Mouse (Mus musculus) liver, embryonic 12.5 days (tissue): Measurements from ENCODE around the gene Frmd5. TPM values are rescaled to one million over a fixed set of nuclear protein-coding genes. Genes with fewer than 3 reads are reported as not detected.

ENCODE experiments used
- ATAC-seq: fragments of 200-750 bp; cut with Nextera tagmentation; 2 replicates; pipeline ENCODE4 v1.8.0; 2017; ENCODE audit warnings: moderate number of reproducible peaks, mild to moderate bottlenecking, moderate library complexity
- H3K27ac ChIP-seq: fragments of 300-500 bp; sonication (generic); 2 replicates; pipeline ENCODE4 v1.5.1; 2016; ENCODE audit warnings: mild to moderate bottlenecking
- H3K27me3 ChIP-seq: fragments of 300-500 bp; sonication (generic); replicated peaks from 2 replicates; pipeline ENCODE4 v1.6.1; 2016; ENCODE audit warnings: mild to moderate bottlenecking, moderate library complexity
- H3K36me3 ChIP-seq: fragments of 300-500 bp; sonication (generic); 2 replicates; pipeline ENCODE4 v1.6.1; 2016; ENCODE audit warnings: mild to moderate bottlenecking, moderate library complexity
- H3K4me1 ChIP-seq: fragments of 300-500 bp; sonication (generic); 2 replicates; pipeline ENCODE4 v1.6.1; 2016
- H3K4me2 ChIP-seq: fragments of 300-500 bp; sonication (generic); 2 replicates; pipeline ENCODE4 v1.6.1; 2016; ENCODE audit warnings: mild to moderate bottlenecking, moderate library complexity
- H3K4me3 ChIP-seq: fragments of 300-500 bp; sonication (generic); 2 replicates; pipeline ENCODE4 v1.5.1; 2016; ENCODE audit warnings: mild to moderate bottlenecking, moderate library complexity
- H3K9ac ChIP-seq: fragments of 300-500 bp; sonication (generic); 2 replicates; pipeline ENCODE4 v1.6.1; 2016; ENCODE audit warnings: mild to moderate bottlenecking, moderate library complexity
- H3K9me3 ChIP-seq: fragments of 300-500 bp; sonication (generic); replicated peaks from 2 replicates; pipeline ENCODE4 v1.6.1; 2016; ENCODE audit warnings: mild to moderate bottlenecking, moderate library complexity
- WGBS: fragments of 180-500 bp; shearing (Covaris S2); methylation state at CpG from one replicate; pipeline ENCODE4 v1.1.7; 2016; ENCODE audit not compliant: insufficient replicate concordance; 5-methylcytosine and 5-hydroxymethylcytosine counted together
- polyA plus RNA-seq: library from polyadenylated mRNA; unstranded; fragments of >200 nt; fragmentation: Nextera tagmentation; extraction: Ambion mirVana; gene quantifications from 2 replicates; pipeline ENCODE4 v1.2.1, GENCODE M21; 2016

Gene Frmd5
- polyA plus RNA-seq, 1 experiment from 2014 or later, result 0.25 TPM

DNA sequence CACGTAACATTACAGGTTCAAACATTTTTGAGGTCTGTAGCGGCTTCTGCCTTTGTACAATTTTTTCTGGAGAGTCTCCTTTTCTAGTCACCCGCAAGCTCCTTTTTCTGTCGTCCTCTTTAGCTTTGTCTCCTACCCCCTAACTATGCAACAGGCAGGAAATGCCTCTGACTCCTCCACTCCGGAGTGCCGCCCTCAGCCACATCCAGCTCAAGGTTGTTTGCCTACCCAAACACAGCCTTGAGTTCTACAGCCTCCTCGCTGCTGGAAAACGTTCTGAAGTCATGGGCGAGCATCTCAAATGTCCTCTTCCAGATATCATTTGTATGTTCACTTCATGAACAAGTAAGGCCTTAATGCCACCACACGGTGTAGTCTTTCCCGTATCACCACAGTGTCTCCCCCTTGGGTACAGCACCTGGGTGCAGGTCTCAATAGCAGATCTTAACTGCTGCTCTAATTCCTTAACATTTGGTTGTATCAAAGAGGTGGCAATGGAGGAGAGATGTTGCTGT, 45.5 kb downstream of the Frmd5 start:
- Histone ChIP-seq H3K9me3 (no peaks in the 10 kb centered on the region), H3K27me3 (no peaks in the 10 kb centered on the region), H3K9ac (no peak overlapping the region), H3K27ac (no peak overlapping the region), H3K4me2 (no peak overlapping the region), H3K4me3 (no peak overlapping the region), H3K4me1 (no peaks in the 10 kb centered on the region), H3K36me3 (no peaks in the 10 kb centered on the region)
- 69% methylated on average over 11 of the region's 11 CpGs for WGBS
- no peak for ATAC-seq

- Histone ChIP-seq H3K4me1 (no peaks in the 10 kb centered on the region), H3K4me2 (no peak overlapping the region), H3K36me3 (no peaks in the 10 kb centered on the region), H3K27ac (no peak overlapping the region), H3K27me3 (no peaks in the 10 kb centered on the region), H3K9ac (no peak overlapping the region), H3K4me3 (no peak overlapping the region), H3K9me3 (no peaks in the 10 kb centered on the region)
- 79% methylated on average over 9 of the region's 9 CpGs for WGBS
- no peak for ATAC-seq
Measured at GRCm38 (mm10) chr2:121760646-121761045, 46.2 kb downstream of the Frmd5 start.

DNA sequence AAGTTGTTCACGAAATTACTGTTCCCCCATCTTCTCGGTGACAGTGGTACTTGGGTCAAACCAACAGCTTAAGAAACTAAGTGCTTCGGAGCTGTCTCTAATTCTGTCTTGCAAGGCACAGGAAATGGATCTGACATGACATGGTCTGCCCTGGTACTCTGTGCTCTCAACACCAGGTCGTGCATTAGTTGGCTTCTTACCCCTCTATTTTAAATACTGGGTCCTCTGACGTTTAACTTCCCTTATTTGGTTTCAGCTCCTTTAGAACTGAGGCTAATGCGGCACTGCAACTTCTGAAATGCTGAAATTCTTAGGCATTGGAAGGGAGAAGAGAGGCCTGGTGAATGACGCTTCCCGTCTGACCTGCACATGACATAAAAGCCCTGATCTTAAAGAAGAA, 48.6 kb downstream of the Frmd5 start:
- no peak overlapping the region for H3K4me2 ChIP-seq
- ATAC-seq, result no peak
- 0 out of 2 replicates have a peak, but pooled peaks cover 4% of the 10 kb centered on the region for H3K27me3 ChIP-seq
- no peak overlapping the region for H3K4me3 ChIP-seq
- no peaks in the 10 kb centered on the region for H3K9me3 ChIP-seq
- no peaks in the 10 kb centered on the region for H3K36me3 ChIP-seq
- H3K4me1 ChIP-seq, result no peaks in the 10 kb centered on the region
- 57% methylated on average over 8 of the region's 8 CpGs for WGBS
- H3K9ac ChIP-seq, result no peak overlapping the region
- no peak overlapping the region for H3K27ac ChIP-seq

GRCm38 (mm10) chr2:121756336-121756735, 50.6 kb downstream of the Frmd5 start:
- ATAC-seq, result no peak
- Histone ChIP-seq H3K4me1 (no peaks in the 10 kb centered on the region), H3K9me3 (no peaks in the 10 kb centered on the region), H3K4me3 (no peak overlapping the region), H3K4me2 (no peak overlapping the region), H3K9ac (no peak overlapping the region), H3K27ac (no peak overlapping the region), H3K36me3 (no peaks in the 10 kb centered on the region), H3K27me3 (0 out of 2 replicates have a peak, but pooled peaks cover 4% of the 10 kb centered on the region)
- 70% methylated on average over 1 of the region's 1 CpGs for WGBS

GRCm38 (mm10) chr2:121755056-121755455, 51.8 kb downstream of the Frmd5 start:
- ATAC-seq, result no peak
- H3K4me3 ChIP-seq, result no peak overlapping the region
- 0 out of 2 replicates have a peak, but pooled peaks cover 4% of the 10 kb centered on the region for H3K27me3 ChIP-seq
- WGBS, result 68% methylated on average over 6 of the region's 6 CpGs
- H3K9me3 ChIP-seq, result no peaks in the 10 kb centered on the region
- H3K27ac ChIP-seq, result no peak overlapping the region
- no peaks in the 10 kb centered on the region for H3K4me1 ChIP-seq
- no peak overlapping the region for H3K4me2 ChIP-seq
- H3K9ac ChIP-seq, result no peak overlapping the region
- H3K36me3 ChIP-seq, result no peaks in the 10 kb centered on the region

- ATAC-seq, result no peak
- WGBS, result 67% methylated on average over 6 of the region's 6 CpGs
- no peak overlapping the region for H3K4me2 ChIP-seq
Measured at GRCm38 (mm10) chr2:121750121-121750520, 56.8 kb downstream of the Frmd5 start.

DNA sequence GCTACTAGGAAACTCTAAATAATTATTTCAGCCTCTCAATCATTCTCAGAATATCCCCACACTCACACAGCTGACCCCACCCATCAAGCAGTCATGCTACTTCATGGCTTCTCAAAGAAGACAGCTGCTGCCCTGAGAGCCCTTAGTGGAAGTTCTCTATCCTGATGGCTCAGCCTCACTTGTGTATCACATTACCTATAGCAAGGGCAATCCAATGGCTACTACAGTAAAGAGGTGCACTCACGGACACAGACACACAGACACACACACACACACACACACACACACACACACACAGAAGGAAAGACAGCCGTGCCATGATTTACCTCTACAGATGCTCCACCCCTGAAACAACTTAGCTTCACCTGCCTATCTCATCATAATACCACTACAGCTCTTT, 65.7 kb downstream of the Frmd5 start:
- Histone ChIP-seq H3K9ac (no peak overlapping the region), H3K27me3 (no peaks in the 10 kb centered on the region), H3K9me3 (no peaks in the 10 kb centered on the region), H3K36me3 (no peaks in the 10 kb centered on the region), H3K27ac (no peak overlapping the region), H3K4me3 (no peak overlapping the region), H3K4me1 (no peaks in the 10 kb centered on the region), H3K4me2 (no peak overlapping the region)
- WGBS, result 70% methylated on average over 2 of the region's 2 CpGs
- no peak for ATAC-seq

More at GRCm38 (mm10) chr2:121750121-121750520, 56.8 kb downstream of the Frmd5 start:
- no peaks in the 10 kb centered on the region for H3K4me1 ChIP-seq
- H3K27me3 ChIP-seq, result 0 out of 2 replicates have a peak, but pooled peaks cover 4% of the 10 kb centered on the region
- H3K9ac ChIP-seq, result no peak overlapping the region
- no peaks in the 10 kb centered on the region for H3K36me3 ChIP-seq
- H3K4me3 ChIP-seq, result no peak overlapping the region
- H3K27ac ChIP-seq, result no peak overlapping the region
- no peaks in the 10 kb centered on the region for H3K9me3 ChIP-seq

- Histone ChIP-seq H3K4me2 (no peak overlapping the region), H3K4me1 (no peaks in the 10 kb centered on the region), H3K27ac (no peak overlapping the region), H3K36me3 (no peaks in the 10 kb centered on the region), H3K9me3 (no peaks in the 10 kb centered on the region), H3K4me3 (no peak overlapping the region), H3K9ac (no peak overlapping the region), H3K27me3 (no peaks in the 10 kb centered on the region)
- WGBS, result 74% methylated on average over 4 of the region's 4 CpGs
- no peak for ATAC-seq
Measured at GRCm38 (mm10) chr2:121739410-121739809, 67.5 kb downstream of the Frmd5 start.

- H3K4me2 ChIP-seq, result no peak overlapping the region
- H3K4me1 ChIP-seq, result no peaks in the 10 kb centered on the region
- H3K4me3 ChIP-seq, result no peak overlapping the region
- H3K27me3 ChIP-seq, result no peaks in the 10 kb centered on the region
- 67% methylated on average over 7 of the region's 7 CpGs for WGBS
- no peak overlapping the region for H3K27ac ChIP-seq
- H3K36me3 ChIP-seq, result no peaks in the 10 kb centered on the region
- no peak for ATAC-seq
- no peaks in the 10 kb centered on the region for H3K9me3 ChIP-seq
- no peak overlapping the region for H3K9ac ChIP-seq
Measured at GRCm38 (mm10) chr2:121733426-121733825, 73.5 kb downstream of the Frmd5 start.

DNA sequence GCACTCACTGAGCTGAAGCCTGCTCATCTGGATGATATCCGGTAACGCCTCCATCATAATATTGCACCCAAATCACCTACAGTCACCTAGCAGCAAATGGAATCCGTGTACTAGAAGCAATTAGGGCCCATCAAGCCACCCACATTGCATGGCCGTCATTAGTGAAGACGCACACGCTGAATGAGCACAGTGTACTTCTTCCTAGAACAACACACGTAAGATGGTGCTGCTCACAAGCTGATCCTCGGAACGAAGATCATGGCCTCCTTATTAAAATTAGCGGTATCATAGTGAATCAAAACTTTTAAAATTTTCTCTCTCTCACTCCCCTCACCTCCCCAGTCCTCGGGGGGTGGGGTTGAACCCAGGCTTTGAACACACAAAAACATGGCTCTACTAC, 76.4 kb downstream of the Frmd5 start:
- Histone ChIP-seq H3K4me2 (no peak overlapping the region), H3K27ac (no peak overlapping the region), H3K4me1 (no peaks in the 10 kb centered on the region), H3K9ac (no peak overlapping the region), H3K36me3 (no peaks in the 10 kb centered on the region), H3K4me3 (no peak overlapping the region), H3K9me3 (no peaks in the 10 kb centered on the region), H3K27me3 (no peaks in the 10 kb centered on the region)
- ATAC-seq, result no peak
- WGBS, result 83% methylated on average over 11 of the region's 11 CpGs

- no peak for ATAC-seq
- H3K27ac ChIP-seq, result no peak overlapping the region
- H3K9ac ChIP-seq, result no peak overlapping the region
- no peak overlapping the region for H3K4me2 ChIP-seq
- no peaks in the 10 kb centered on the region for H3K9me3 ChIP-seq
- H3K4me1 ChIP-seq, result no peaks in the 10 kb centered on the region
- 58% methylated on average over 9 of the region's 9 CpGs for WGBS
- no peaks in the 10 kb centered on the region for H3K27me3 ChIP-seq
- no peaks in the 10 kb centered on the region for H3K36me3 ChIP-seq
- H3K4me3 ChIP-seq, result no peak overlapping the region
Measured at GRCm38 (mm10) chr2:121728907-121729575, 77.8 kb downstream of the Frmd5 start.

DNA sequence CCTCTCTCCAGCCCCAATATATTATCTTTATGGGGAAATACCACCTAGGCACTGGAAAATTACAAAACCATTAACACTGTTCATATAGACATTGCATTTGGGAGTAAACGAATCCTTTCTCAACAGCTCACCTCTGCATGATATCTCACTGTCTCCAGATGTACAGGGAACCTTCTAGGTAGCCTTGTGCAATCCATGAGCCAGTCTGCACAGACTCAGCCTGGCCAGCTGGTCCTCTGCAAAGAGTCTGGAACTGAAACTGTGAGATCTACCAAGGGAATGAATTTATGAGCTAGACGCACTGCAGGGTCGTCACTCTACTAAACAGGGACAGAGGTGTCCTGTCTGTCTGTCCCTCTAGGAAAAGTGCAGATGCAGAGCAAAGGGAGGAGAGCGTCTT, 82.0 kb downstream of the Frmd5 start:
- Histone ChIP-seq H3K9ac (no peak overlapping the region), H3K4me1 (no peaks in the 10 kb centered on the region), H3K4me3 (no peak overlapping the region), H3K4me2 (no peak overlapping the region), H3K9me3 (no peaks in the 10 kb centered on the region), H3K36me3 (no peaks in the 10 kb centered on the region), H3K27ac (no peak overlapping the region), H3K27me3 (no peaks in the 10 kb centered on the region)
- 61% methylated on average over 4 of the region's 4 CpGs for WGBS
- no peak for ATAC-seq

DNA sequence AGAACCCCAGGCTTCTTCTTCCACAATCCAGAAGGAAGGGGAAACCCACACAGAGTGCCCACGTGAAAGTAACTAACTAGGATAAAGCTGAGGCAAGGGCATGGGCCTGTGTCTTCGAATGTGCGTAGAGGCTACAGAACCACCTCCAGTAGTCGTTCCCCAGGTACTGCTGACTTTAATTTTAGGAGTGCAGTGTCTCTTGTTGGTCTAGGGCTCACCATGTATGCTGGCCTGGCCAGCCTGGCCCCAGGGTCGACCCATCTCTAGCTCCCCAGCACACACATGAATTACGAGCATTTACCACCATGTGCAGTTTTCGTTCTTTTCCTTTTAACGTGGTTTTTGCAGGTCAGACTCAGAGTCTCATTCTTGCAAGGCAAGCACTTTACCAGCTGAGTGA, 83.1 kb downstream of the Frmd5 start:
- H3K36me3 ChIP-seq, result no peaks in the 10 kb centered on the region
- no peak for ATAC-seq
- WGBS, result 73% methylated on average over 8 of the region's 8 CpGs
- no peak overlapping the region for H3K4me3 ChIP-seq
- no peak overlapping the region for H3K27ac ChIP-seq
- no peaks in the 10 kb centered on the region for H3K27me3 ChIP-seq
- H3K9ac ChIP-seq, result no peak overlapping the region
- H3K9me3 ChIP-seq, result no peaks in the 10 kb centered on the region
- H3K4me1 ChIP-seq, result no peaks in the 10 kb centered on the region
- no peak overlapping the region for H3K4me2 ChIP-seq
